Mouse (Mus musculus) ES-Bruce4 (cell line): ENCODE measurements around the gene Tbkbp1. TPM values are rescaled to one million over a fixed set of nuclear protein-coding genes. Genes with fewer than 3 reads are reported as not detected.

Experiments
- H3K27ac ChIP-seq: 2 replicates; pipeline ENCODE4 v1.5.1; 2012; ENCODE audit warnings: low read length, inconsistent platforms; ENCODE audit not compliant: insufficient read depth
- H3K27me3 ChIP-seq: 2 replicates; pipeline ENCODE4 v1.6.1; 2012; ENCODE audit warnings: mild to moderate bottlenecking, low read length, inconsistent platforms; ENCODE audit not compliant: control insufficient read depth, poor library complexity, insufficient read depth, severe bottlenecking
- H3K36me3 ChIP-seq: 2 replicates; pipeline ENCODE4 v1.6.1; 2012; ENCODE audit warnings: inconsistent platforms, mild to moderate bottlenecking, low read length, moderate library complexity; ENCODE audit not compliant: control insufficient read depth, poor library complexity, insufficient read depth, severe bottlenecking
- H3K4me1 ChIP-seq: one replicate; pipeline ENCODE4 v1.8.1; 2011; ENCODE audit warnings: low read length; ENCODE audit not compliant: control insufficient read depth, insufficient read depth
- H3K4me3 ChIP-seq: 2 replicates; pipeline ENCODE4 v1.5.1; 2011; ENCODE audit warnings: low read depth, mild to moderate bottlenecking, low read length
- H3K9ac ChIP-seq: 2 replicates; pipeline ENCODE4 v1.6.1; 2012; ENCODE audit warnings: low read depth, mild to moderate bottlenecking, inconsistent platforms; ENCODE audit not compliant: poor library complexity, severe bottlenecking
- H3K9me3 ChIP-seq: replicated peaks from 2 replicates; pipeline ENCODE4 v1.6.1; 2012; ENCODE audit warnings: mild to moderate bottlenecking, low read length, inconsistent platforms; ENCODE audit not compliant: control insufficient read depth, poor library complexity, insufficient read depth, severe bottlenecking
- CTCF ChIP-seq: IDR thresholded peaks from one replicate; pipeline ENCODE4 v1.8.1; 2011; ENCODE audit warnings: low read depth, low read length
- EP300 ChIP-seq: IDR thresholded peaks from 2 replicates; pipeline ENCODE4 v1.6.1; 2011; ENCODE audit warnings: low read depth, low read length; ENCODE audit not compliant: insufficient read depth
- POLR2A ChIP-seq: IDR thresholded peaks from one replicate; pipeline ENCODE4 v1.8.1; 2011; ENCODE audit warnings: low read length; ENCODE audit not compliant: insufficient read depth
- polyA plus RNA-seq: library from polyadenylated mRNA; stranded (reverse); fragments of >200 nt; gene quantifications from 2 replicates; pipeline ENCODE4 v1.2.4, GENCODE M21; 2011; ENCODE audit warnings: low read depth; ENCODE audit not compliant: missing spikeins, insufficient read depth, insufficient read length

Tbkbp1 gene
- polyA plus RNA-seq, 1 experiment = 5.4 TPM

- H3K27ac ChIP-seq = peak overlapping the region; percentile 86
- no peaks in the 10 kb centered on the region for H3K4me1 ChIP-seq
- peak overlapping the region; percentile 97 for H3K9ac ChIP-seq
- no peaks in the 10 kb centered on the region for H3K27me3 ChIP-seq
- H3K4me3 ChIP-seq = peak overlapping the region; percentile 99
- H3K36me3 ChIP-seq = peaks cover 46% of the 10 kb centered on the region
- no peaks in the 10 kb centered on the region for H3K9me3 ChIP-seq
- TF ChIP-seq EP300 (0 out of 2 replicates have a peak, but pooled peaks have one; percentile 36), POLR2A (no peak)
Observed at GRCm38 (mm10) chr11:97186947-97187763, 35.9 kb upstream of the Tbkbp1 start.

- TF ChIP-seq EP300 = no peak
- no peak for TF ChIP-seq POLR2A
- TF ChIP-seq CTCF = no peak
- Histone ChIP-seq H3K36me3 (peaks cover 58% of the 10 kb centered on the region), H3K9me3 (no peaks in the 10 kb centered on the region), H3K4me3 (peak overlapping the region; percentile 31; the same call in 1 of the 2 replicates), H3K27me3 (no peaks in the 10 kb centered on the region), H3K27ac (no peak overlapping the region), H3K4me1 (no peaks in the 10 kb centered on the region), H3K9ac (peak overlapping the region; percentile 97)
Observed at GRCm38 (mm10) chr11:97185704-97186614, 34.7 kb upstream of the Tbkbp1 start.

GRCm38 (mm10) chr11:97184875-97185274 lies 33.6 kb upstream of the Tbkbp1 start:
- H3K27ac ChIP-seq = no peak overlapping the region
- no peaks in the 10 kb centered on the region for H3K4me1 ChIP-seq
- H3K9ac ChIP-seq = no peak overlapping the region
- H3K9me3 ChIP-seq = no peaks in the 10 kb centered on the region
- H3K36me3 ChIP-seq = peaks cover 69% of the 10 kb centered on the region
- H3K27me3 ChIP-seq = no peaks in the 10 kb centered on the region
- H3K4me3 ChIP-seq = no peak overlapping the region
- no peak for TF ChIP-seq EP300
- no peak for TF ChIP-seq CTCF
- no peak for TF ChIP-seq POLR2A

GRCm38 (mm10) chr11:97182446-97182845 lies 31.2 kb upstream of the Tbkbp1 start:
- no peak overlapping the region for H3K4me3 ChIP-seq
- TF ChIP-seq EP300 = no peak
- TF ChIP-seq POLR2A = no peak
- TF ChIP-seq CTCF = no peak
- H3K9ac ChIP-seq = no peak overlapping the region
- H3K36me3 ChIP-seq = peaks cover 92% of the 10 kb centered on the region
- no peaks in the 10 kb centered on the region for H3K4me1 ChIP-seq
- H3K27ac ChIP-seq = no peak overlapping the region
- no peaks in the 10 kb centered on the region for H3K27me3 ChIP-seq
- no peaks in the 10 kb centered on the region for H3K9me3 ChIP-seq

GRCm38 (mm10) chr11:97181061-97181460 lies 29.8 kb upstream of the Tbkbp1 start:
- H3K36me3 ChIP-seq = peaks cover 98% of the 10 kb centered on the region
- no peaks in the 10 kb centered on the region for H3K27me3 ChIP-seq
- H3K4me3 ChIP-seq = no peak overlapping the region
- TF ChIP-seq EP300 (no peak), CTCF (no peak), POLR2A (no peak)
- no peaks in the 10 kb centered on the region for H3K9me3 ChIP-seq
- H3K4me1 ChIP-seq = no peaks in the 10 kb centered on the region
- no peak overlapping the region; the same call in 1 of the 2 replicates for H3K27ac ChIP-seq
- H3K9ac ChIP-seq = no peak overlapping the region

- no peak for TF ChIP-seq CTCF
- TF ChIP-seq POLR2A = no peak
- TF ChIP-seq EP300 = no peak
- H3K9ac ChIP-seq = no peak overlapping the region
- H3K4me3 ChIP-seq = no peak overlapping the region
- no peaks in the 10 kb centered on the region for H3K9me3 ChIP-seq
- H3K27ac ChIP-seq = no peak overlapping the region
- no peaks in the 10 kb centered on the region for H3K27me3 ChIP-seq
- H3K4me1 ChIP-seq = no peaks in the 10 kb centered on the region
- H3K36me3 ChIP-seq = peaks cover 98% of the 10 kb centered on the region
Observed at GRCm38 (mm10) chr11:97178198-97178597, 26.9 kb upstream of the Tbkbp1 start.
